Mouse (Mus musculus): ENCODE measurements around the gene Pih1d3. TPM values are rescaled to one million over a fixed set of nuclear protein-coding genes. Genes with fewer than 3 reads are reported as not detected.

The Pih1d3 gene
- not detected in 2 replicates for polyA plus RNA-seq (2014; fragmentation: Nextera tagmentation; extraction: Ambion mirVana)

GRCm38 (mm10) chr1:31222564-31222963, at the start of gene Pih1d3, which contains the start of gene 4931428L18Rik:
TSS of gene Pih1d3 (plus strand) at chr1:31222838.
TSS of gene 4931428L18Rik (minus strand) at chr1:31222684.
- Histone ChIP-seq H3K4me3 (ENCODE audit: low read depth, low read length) (no peak within 1 kb of the TSS), H3K9ac (ENCODE audit: low read length) (no peak within 1 kb of the TSS), H3K27ac (ENCODE audit: low read depth) (no peak within 1 kb of the TSS), H3K36me3 (ENCODE audit: control insufficient read depth, insufficient read depth, low read length) (no peaks in the 10 kb centered on the region), H3K4me1 (replicated peaks; ENCODE audit: control insufficient read depth, insufficient read depth, low read length) (no peaks in the 10 kb centered on the region), H3K4me2 (ENCODE audit: low read length) (no peak within 1 kb of the TSS), H3K27me3 (replicated peaks; ENCODE audit: control insufficient read depth, insufficient read depth, low read length) (no peaks in the 10 kb centered on the region), H3K9me3 (ENCODE audit: control insufficient read depth, low read length) (no peaks in the 10 kb centered on the region)
- no peak for DNase-seq (ENCODE audit: low spot score)
- ATAC-seq (replicated peaks; ENCODE audit: low FRiP score, low TSS enrichment, low read depth), result no peak
- 84% methylated on average over 7 of the region's 7 CpGs for WGBS

- no peaks in the 10 kb centered on the region for H3K9me3 ChIP-seq (ENCODE audit: control insufficient read depth, low read length)
- DNase-seq (ENCODE audit: low spot score), result no peak
- no peak overlapping the region for H3K9ac ChIP-seq (ENCODE audit: low read length)
- H3K4me2 ChIP-seq (ENCODE audit: low read length), result no peak overlapping the region
- no peak for ATAC-seq (replicated peaks; ENCODE audit: low FRiP score, low TSS enrichment, low read depth)
- 73% methylated on average over 3 of the region's 3 CpGs for WGBS
- no peak overlapping the region for H3K27ac ChIP-seq (ENCODE audit: low read depth)
- no peaks in the 10 kb centered on the region for H3K4me1 ChIP-seq (replicated peaks; ENCODE audit: control insufficient read depth, insufficient read depth, low read length)
- no peaks in the 10 kb centered on the region for H3K36me3 ChIP-seq (ENCODE audit: control insufficient read depth, insufficient read depth, low read length)
- H3K27me3 ChIP-seq (replicated peaks; ENCODE audit: control insufficient read depth, insufficient read depth, low read length), result no peaks in the 10 kb centered on the region
- H3K4me3 ChIP-seq (ENCODE audit: low read depth, low read length), result no peak overlapping the region
These were observed 47.2 kb upstream of the Pih1d3 start for GRCm38 (mm10) chr1:31175401-31175800.

GRCm38 (mm10) chr1:31176101-31176500, 46.5 kb upstream of the Pih1d3 start, which contains the start of gene Lgsn:
TSS of gene Lgsn (plus strand) at chr1:31176401.
- DNase-seq (ENCODE audit: low spot score), result no peak
- Histone ChIP-seq H3K9ac (ENCODE audit: low read length) (no peak within 1 kb of the TSS), H3K4me3 (ENCODE audit: low read depth, low read length) (no peak within 1 kb of the TSS), H3K4me1 (replicated peaks; ENCODE audit: control insufficient read depth, insufficient read depth, low read length) (no peaks in the 10 kb centered on the region), H3K36me3 (ENCODE audit: control insufficient read depth, insufficient read depth, low read length) (no peaks in the 10 kb centered on the region), H3K4me2 (ENCODE audit: low read length) (no peak within 1 kb of the TSS), H3K9me3 (ENCODE audit: control insufficient read depth, low read length) (no peaks in the 10 kb centered on the region), H3K27me3 (replicated peaks; ENCODE audit: control insufficient read depth, insufficient read depth, low read length) (no peaks in the 10 kb centered on the region), H3K27ac (ENCODE audit: low read depth) (no peak within 1 kb of the TSS)
- 74% methylated on average over 5 of the region's 5 CpGs for WGBS
- no peak for ATAC-seq (replicated peaks; ENCODE audit: low FRiP score, low TSS enrichment, low read depth)

DNA sequence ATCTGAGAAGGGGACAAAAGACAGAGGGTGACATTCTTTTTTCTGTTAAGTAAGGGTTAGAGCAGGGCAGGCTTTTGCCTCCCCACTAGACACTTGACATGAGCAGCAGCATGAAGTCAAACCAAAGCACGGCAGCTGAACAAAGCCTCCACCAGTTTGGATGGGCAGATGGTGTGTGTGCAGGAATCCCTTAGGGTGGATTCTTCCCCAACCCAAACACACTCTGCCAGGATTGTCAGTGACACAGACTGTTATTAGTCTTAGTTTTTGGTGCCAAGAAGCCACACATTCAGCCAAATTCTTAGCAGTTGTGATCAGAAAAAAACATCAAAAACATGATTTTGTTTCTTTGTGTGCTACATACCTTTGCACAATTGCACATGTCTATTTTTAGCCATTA, 44.4 kb upstream of the Pih1d3 start:
- ATAC-seq (replicated peaks; ENCODE audit: low FRiP score, low TSS enrichment, low read depth), result no peak
- Histone ChIP-seq H3K4me3 (ENCODE audit: low read depth, low read length) (no peak overlapping the region), H3K4me1 (replicated peaks; ENCODE audit: control insufficient read depth, insufficient read depth, low read length) (no peaks in the 10 kb centered on the region), H3K9ac (ENCODE audit: low read length) (no peak overlapping the region), H3K27ac (ENCODE audit: low read depth) (no peak overlapping the region), H3K27me3 (replicated peaks; ENCODE audit: control insufficient read depth, insufficient read depth, low read length) (no peaks in the 10 kb centered on the region), H3K36me3 (ENCODE audit: control insufficient read depth, insufficient read depth, low read length) (no peaks in the 10 kb centered on the region), H3K9me3 (ENCODE audit: control insufficient read depth, low read length) (no peaks in the 10 kb centered on the region), H3K4me2 (ENCODE audit: low read length) (no peak overlapping the region)
- DNase-seq (ENCODE audit: low spot score), result no peak
- WGBS, result 57% methylated on average over 1 of the region's 1 CpGs

- Histone ChIP-seq H3K9ac (ENCODE audit: low read length) (no peak overlapping the region), H3K27me3 (replicated peaks; ENCODE audit: control insufficient read depth, insufficient read depth, low read length) (no peaks in the 10 kb centered on the region), H3K4me2 (ENCODE audit: low read length) (no peak overlapping the region), H3K9me3 (ENCODE audit: control insufficient read depth, low read length) (no peaks in the 10 kb centered on the region), H3K4me3 (ENCODE audit: low read depth, low read length) (no peak overlapping the region), H3K27ac (ENCODE audit: low read depth) (no peak overlapping the region), H3K36me3 (ENCODE audit: control insufficient read depth, insufficient read depth, low read length) (no peaks in the 10 kb centered on the region), H3K4me1 (replicated peaks; ENCODE audit: control insufficient read depth, insufficient read depth, low read length) (no peaks in the 10 kb centered on the region)
- no peak for ATAC-seq (replicated peaks; ENCODE audit: low FRiP score, low TSS enrichment, low read depth)
- WGBS, result 83% methylated on average over 10 of the region's 10 CpGs
- DNase-seq (ENCODE audit: low spot score), result no peak
These were observed 32.3 kb upstream of the Pih1d3 start for GRCm38 (mm10) chr1:31190237-31190866.

DNA sequence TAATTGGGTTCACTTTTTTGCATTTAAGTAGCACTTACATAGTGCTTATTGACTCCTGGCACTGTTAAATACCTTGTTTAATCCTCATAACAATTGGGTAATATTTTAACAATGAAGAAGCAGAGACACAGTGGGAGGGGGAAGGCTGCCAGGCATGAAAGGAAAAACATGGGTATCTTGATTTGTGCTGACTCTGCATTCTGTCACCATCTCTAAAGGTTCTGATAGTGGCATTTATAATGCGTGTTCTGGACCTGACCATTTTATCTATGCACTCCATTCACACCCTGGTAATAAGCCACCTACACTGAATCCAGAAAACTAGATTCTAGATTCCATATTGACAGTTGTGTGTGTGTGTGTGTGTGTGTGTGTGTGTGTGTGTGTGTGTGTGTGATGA, 27.0 kb upstream of the Pih1d3 start:
- H3K4me2 ChIP-seq (ENCODE audit: low read length), result no peak overlapping the region
- DNase-seq (ENCODE audit: low spot score) (no peak), ATAC-seq (replicated peaks; ENCODE audit: low FRiP score, low TSS enrichment, low read depth) (no peak)
- H3K4me3 ChIP-seq (ENCODE audit: low read depth, low read length), result no peak overlapping the region
- H3K27me3 ChIP-seq (replicated peaks; ENCODE audit: control insufficient read depth, insufficient read depth, low read length), result no peaks in the 10 kb centered on the region
- no peaks in the 10 kb centered on the region for H3K9me3 ChIP-seq (ENCODE audit: control insufficient read depth, low read length)
- H3K4me1 ChIP-seq (replicated peaks; ENCODE audit: control insufficient read depth, insufficient read depth, low read length), result no peaks in the 10 kb centered on the region
- no peaks in the 10 kb centered on the region for H3K36me3 ChIP-seq (ENCODE audit: control insufficient read depth, insufficient read depth, low read length)
- 83% methylated on average over 1 of the region's 1 CpGs for WGBS
- H3K9ac ChIP-seq (ENCODE audit: low read length), result no peak overlapping the region
- H3K27ac ChIP-seq (ENCODE audit: low read depth), result no peak overlapping the region

GRCm38 (mm10) chr1:31196959-31197358, 25.7 kb upstream of the Pih1d3 start:
- Histone ChIP-seq H3K9ac (ENCODE audit: low read length) (no peak overlapping the region), H3K27me3 (replicated peaks; ENCODE audit: control insufficient read depth, insufficient read depth, low read length) (no peaks in the 10 kb centered on the region), H3K27ac (ENCODE audit: low read depth) (no peak overlapping the region), H3K36me3 (ENCODE audit: control insufficient read depth, insufficient read depth, low read length) (no peaks in the 10 kb centered on the region), H3K4me3 (ENCODE audit: low read depth, low read length) (no peak overlapping the region), H3K9me3 (ENCODE audit: control insufficient read depth, low read length) (no peaks in the 10 kb centered on the region), H3K4me2 (ENCODE audit: low read length) (no peak overlapping the region), H3K4me1 (replicated peaks; ENCODE audit: control insufficient read depth, insufficient read depth, low read length) (no peaks in the 10 kb centered on the region)
- DNase-seq (ENCODE audit: low spot score) (no peak), ATAC-seq (replicated peaks; ENCODE audit: low FRiP score, low TSS enrichment, low read depth) (no peak)
- WGBS, result 91% methylated on average over 3 of the region's 3 CpGs

GRCm38 (mm10) chr1:31203771-31204170, 18.9 kb upstream of the Pih1d3 start:
- Histone ChIP-seq H3K36me3 (ENCODE audit: control insufficient read depth, insufficient read depth, low read length) (no peaks in the 10 kb centered on the region), H3K27ac (ENCODE audit: low read depth) (no peak overlapping the region), H3K4me1 (replicated peaks; ENCODE audit: control insufficient read depth, insufficient read depth, low read length) (no peaks in the 10 kb centered on the region), H3K4me2 (ENCODE audit: low read length) (no peak overlapping the region), H3K27me3 (replicated peaks; ENCODE audit: control insufficient read depth, insufficient read depth, low read length) (no peaks in the 10 kb centered on the region), H3K9ac (ENCODE audit: low read length) (no peak overlapping the region), H3K4me3 (ENCODE audit: low read depth, low read length) (no peak overlapping the region), H3K9me3 (ENCODE audit: control insufficient read depth, low read length) (no peaks in the 10 kb centered on the region)
- ATAC-seq (replicated peaks; ENCODE audit: low FRiP score, low TSS enrichment, low read depth) (no peak), DNase-seq (ENCODE audit: low spot score) (no peak)
- WGBS, result 89% methylated on average over 10 of the region's 10 CpGs

DNA sequence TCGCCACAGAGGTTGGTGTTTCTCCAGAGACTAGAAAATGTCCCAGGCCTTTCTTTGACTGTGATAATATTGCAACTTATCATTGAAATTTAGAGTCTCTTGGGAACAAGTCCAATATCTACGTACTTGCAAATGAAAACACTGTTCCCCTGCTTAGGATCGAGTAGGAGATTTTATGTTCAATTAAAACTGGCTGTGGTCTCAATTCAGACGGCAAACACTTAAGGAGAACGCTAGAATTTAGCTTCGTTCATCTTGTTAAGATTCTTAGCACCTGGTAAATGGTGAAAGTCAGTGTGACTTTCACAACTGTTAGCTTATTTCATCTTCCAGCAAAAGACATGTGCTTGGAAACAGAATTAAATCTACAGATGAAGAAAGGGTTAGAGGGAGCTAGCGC, 17.3 kb upstream of the Pih1d3 start:
- Histone ChIP-seq H3K9me3 (ENCODE audit: control insufficient read depth, low read length) (no peaks in the 10 kb centered on the region), H3K27ac (ENCODE audit: low read depth) (no peak overlapping the region), H3K4me3 (ENCODE audit: low read depth, low read length) (no peak overlapping the region), H3K4me1 (replicated peaks; ENCODE audit: control insufficient read depth, insufficient read depth, low read length) (no peaks in the 10 kb centered on the region), H3K27me3 (replicated peaks; ENCODE audit: control insufficient read depth, insufficient read depth, low read length) (no peaks in the 10 kb centered on the region), H3K9ac (ENCODE audit: low read length) (no peak overlapping the region), H3K4me2 (ENCODE audit: low read length) (no peak overlapping the region), H3K36me3 (ENCODE audit: control insufficient read depth, insufficient read depth, low read length) (no peaks in the 10 kb centered on the region)
- ATAC-seq (replicated peaks; ENCODE audit: low FRiP score, low TSS enrichment, low read depth) (no peak), DNase-seq (ENCODE audit: low spot score) (no peak)
- 87% methylated on average over 7 of the region's 7 CpGs for WGBS

Measured in intestine, embryonic 14.5 days (tissue).